Mouse (Mus musculus) MEL (cell line): ENCODE data around the gene Foxj1. TPM values are rescaled to one million over a fixed set of nuclear protein-coding genes. Genes with fewer than 3 reads are reported as not detected.
A peak's percentile ranks its signal among the peaks of the same experiment; 100 is the strongest.

Source experiments
- DNase-seq: peaks from one replicate; pipeline ENCODE4 v3.0.0; 2011; ENCODE audit warnings: low read depth, low spot score
- H3K27ac ChIP-seq: 2 replicates; pipeline ENCODE4 v1.5.1; 2012; ENCODE audit warnings: low read depth, mild to moderate bottlenecking, control low read depth, low read length, moderate library complexity; ENCODE audit not compliant: control insufficient read depth
- H3K27me3 ChIP-seq, 2 experiments: fragments of 150-350 bp in 1 of 2; sonication (generic) in 1 of 2; 2 replicates each; pipeline ENCODE4 v1.6.1; 2012; ENCODE audit warnings: low read length in 2 of 2, mild to moderate bottlenecking in 2 of 2, improper control_type of control experiment in 1 of 2, moderate library complexity in 1 of 2; ENCODE audit not compliant: insufficient read depth in 2 of 2, control insufficient read depth in 1 of 2
- H3K36me3 ChIP-seq, 2 experiments: 2 replicates each; pipeline ENCODE4 v1.6.1; 2012 to 2014; ENCODE audit warnings: low read length in 2 of 2, improper control_type of control experiment in 1 of 2, inconsistent platforms in 1 of 2, mild to moderate bottlenecking in 1 of 2; ENCODE audit not compliant: insufficient read depth in 2 of 2, control insufficient read depth in 1 of 2
- H3K4me1 ChIP-seq, 2 experiments: fragments of 150-350 bp in 1 of 2; sonication (generic) in 1 of 2; 2 replicates each; pipeline ENCODE4 v1.6.1; 2012; ENCODE audit warnings: low read length in 2 of 2, improper control_type of control experiment in 1 of 2, mild to moderate bottlenecking in 1 of 2; ENCODE audit not compliant: insufficient read depth in 2 of 2, control insufficient read depth in 1 of 2
- H3K4me3 ChIP-seq, 2 experiments: fragments of 150-350 bp in 1 of 2; sonication (generic) in 1 of 2; 2 replicates each; pipeline ENCODE4 v1.5.1; 2012; ENCODE audit warnings: low read depth in 2 of 2, low read length in 2 of 2, mild to moderate bottlenecking in 2 of 2, moderate library complexity in 2 of 2, control low read depth in 1 of 2, improper control_type of control experiment in 1 of 2; ENCODE audit not compliant: control insufficient read depth in 1 of 2, insufficient read depth in 1 of 2
- H3K79me2 ChIP-seq: 2 replicates; pipeline ENCODE4 v1.6.1; 2012; ENCODE audit warnings: mild to moderate bottlenecking, low read length, moderate library complexity; ENCODE audit not compliant: control insufficient read depth, poor library complexity, insufficient read depth
- H3K9ac ChIP-seq: 2 replicates; pipeline ENCODE4 v1.6.1; 2012; ENCODE audit warnings: low read depth, mild to moderate bottlenecking, control low read depth, low read length, moderate library complexity; ENCODE audit not compliant: control insufficient read depth, poor library complexity, severe bottlenecking
- H3K9me3 ChIP-seq: fragments of 150-350 bp; sonication (generic); replicated peaks from 2 replicates; pipeline ENCODE4 v1.6.1; 2012; ENCODE audit warnings: mild to moderate bottlenecking, low read length, improper control_type of control experiment, moderate library complexity; ENCODE audit not compliant: insufficient read depth
- BHLHE40 ChIP-seq: IDR thresholded peaks from 2 replicates; pipeline ENCODE4 v1.6.1; 2012; ENCODE audit warnings: low read depth, mild to moderate bottlenecking, inconsistent platforms, low read length, improper control_type of control experiment, borderline replicate concordance
- CHD2 ChIP-seq: IDR thresholded peaks from 2 replicates; pipeline ENCODE4 v1.6.1; 2011; ENCODE audit warnings: low read length, improper control_type of control experiment
- CTCF ChIP-seq, 3 experiments: IDR thresholded peaks in 2 of 3; conservative IDR thresholded peaks in 1 of 3; 2 replicates each; pipeline ENCODE4 v1.5.1; 2011 to 2012; ENCODE audit warnings: low read length in 3 of 3, low read depth in 2 of 3, mild to moderate bottlenecking in 2 of 3, improper control_type of control experiment in 1 of 3, inconsistent platforms in 1 of 3, mixed read lengths in 1 of 3, moderate library complexity in 1 of 3; ENCODE audit not compliant: control insufficient read depth in 1 of 3, insufficient read depth in 1 of 3, poor library complexity in 1 of 3, severe bottlenecking in 1 of 3
- E2F4 ChIP-seq: IDR thresholded peaks from 2 replicates; pipeline ENCODE4 v1.6.1; 2011; ENCODE audit warnings: low read depth, low read length, improper control_type of control experiment, borderline replicate concordance
- ELF1 ChIP-seq: IDR thresholded peaks from 2 replicates; pipeline ENCODE4 v1.6.1; 2014; ENCODE audit warnings: low read depth, mild to moderate bottlenecking, inconsistent platforms, low read length, improper control_type of control experiment, moderate library complexity
- EP300 ChIP-seq, 2 experiments: IDR thresholded peaks; 2 replicates each; pipeline ENCODE4 v1.6.1; 2011; ENCODE audit warnings: improper control_type of control experiment in 2 of 2, low read length in 2 of 2, low read depth in 1 of 2, mild to moderate bottlenecking in 1 of 2
- ETS1 ChIP-seq: IDR thresholded peaks from 2 replicates; pipeline ENCODE4 v1.6.1; 2012; ENCODE audit warnings: low read depth, mild to moderate bottlenecking, inconsistent platforms, low read length, improper control_type of control experiment, moderate library complexity
- GABPA ChIP-seq: IDR thresholded peaks from 2 replicates; pipeline ENCODE4 v1.6.1; 2012; ENCODE audit warnings: low read depth, mild to moderate bottlenecking, inconsistent platforms, low read length, improper control_type of control experiment, moderate library complexity
- HCFC1 ChIP-seq: IDR thresholded peaks from 2 replicates; pipeline ENCODE4 v1.6.1; 2012; ENCODE audit warnings: low read depth, mild to moderate bottlenecking, inconsistent platforms, low read length, improper control_type of control experiment, moderate library complexity
- JUND ChIP-seq: IDR thresholded peaks from 2 replicates; pipeline ENCODE4 v1.6.1; 2011; ENCODE audit warnings: low read depth, mild to moderate bottlenecking, improper control_type of control experiment, low read length
- MAFK ChIP-seq: IDR thresholded peaks from 2 replicates; pipeline ENCODE4 v1.6.1; 2011; ENCODE audit warnings: low read depth, mild to moderate bottlenecking, low read length, improper control_type of control experiment, borderline replicate concordance
- MAX ChIP-seq: IDR thresholded peaks from 2 replicates; pipeline ENCODE4 v1.6.1; 2011; ENCODE audit warnings: low read length, improper control_type of control experiment
- MAZ ChIP-seq: IDR thresholded peaks from 2 replicates; pipeline ENCODE4 v1.6.1; 2012; ENCODE audit warnings: low read depth, mild to moderate bottlenecking, inconsistent platforms, low read length, improper control_type of control experiment
- MEF2A ChIP-seq: IDR thresholded peaks from 2 replicates; pipeline ENCODE4 v1.6.1; 2014; ENCODE audit warnings: low read depth, mild to moderate bottlenecking, inconsistent platforms, low read length, improper control_type of control experiment; ENCODE audit not compliant: poor library complexity, insufficient replicate concordance, severe bottlenecking; ENCODE audit errors: extremely low read depth
- MXI1 ChIP-seq: IDR thresholded peaks from 2 replicates; pipeline ENCODE4 v1.6.1; 2011; ENCODE audit warnings: mild to moderate bottlenecking, low read depth, low read length, improper control_type of control experiment
- MYB ChIP-seq: IDR thresholded peaks from 2 replicates; pipeline ENCODE4 v1.6.1; 2011; ENCODE audit warnings: mild to moderate bottlenecking, low read depth, low read length, improper control_type of control experiment
- MYC ChIP-seq: IDR thresholded peaks from 2 replicates; pipeline ENCODE4 v1.6.1; 2011; ENCODE audit warnings: low read depth, mild to moderate bottlenecking, low read length, improper control_type of control experiment, moderate library complexity
- NELFE ChIP-seq: IDR thresholded peaks from 2 replicates; pipeline ENCODE4 v1.6.1; 2011; ENCODE audit warnings: low read depth, low read length, improper control_type of control experiment
- NRF1 ChIP-seq: IDR thresholded peaks from 2 replicates; pipeline ENCODE4 v1.6.1; 2014; ENCODE audit warnings: low read depth, mild to moderate bottlenecking, inconsistent platforms, low read length, improper control_type of control experiment, moderate library complexity; ENCODE audit not compliant: poor library complexity, insufficient read depth, severe bottlenecking
- POLR2AphosphoS2 ChIP-seq: IDR thresholded peaks from 2 replicates; pipeline ENCODE4 v1.6.1; 2011; ENCODE audit warnings: low read length, improper control_type of control experiment
- RAD21 ChIP-seq: IDR thresholded peaks from 2 replicates; pipeline ENCODE4 v1.6.1; 2011; ENCODE audit warnings: mild to moderate bottlenecking, low read depth, low read length, improper control_type of control experiment
- RCOR1 ChIP-seq: IDR thresholded peaks from 2 replicates; pipeline ENCODE4 v1.6.1; 2012; ENCODE audit warnings: low read depth, mild to moderate bottlenecking, inconsistent platforms, low read length, improper control_type of control experiment
- SIN3A ChIP-seq: IDR thresholded peaks from 2 replicates; pipeline ENCODE4 v1.6.1; 2012; ENCODE audit warnings: low read length, improper control_type of control experiment, inconsistent platforms
- SMC3 ChIP-seq: IDR thresholded peaks from 2 replicates; pipeline ENCODE4 v1.6.1; 2011; ENCODE audit warnings: low read depth, low read length, improper control_type of control experiment
- TAL1 ChIP-seq: IDR thresholded peaks from 2 replicates; pipeline ENCODE4 v1.6.1; 2012; ENCODE audit warnings: mild to moderate bottlenecking, inconsistent platforms, low read length, moderate library complexity, mixed read lengths
- TBP ChIP-seq: IDR thresholded peaks from 2 replicates; pipeline ENCODE4 v1.8.0; 2011; ENCODE audit warnings: low read depth, low read length, improper control_type of control experiment
- TCF12 ChIP-seq: IDR thresholded peaks from 2 replicates; pipeline ENCODE4 v1.6.1; 2014; ENCODE audit warnings: low read depth, mild to moderate bottlenecking, inconsistent platforms, low read length, improper control_type of control experiment, moderate library complexity
- UBTF ChIP-seq: IDR thresholded peaks from 2 replicates; pipeline ENCODE4 v1.6.1; 2012; ENCODE audit warnings: low read depth, mild to moderate bottlenecking, inconsistent platforms, low read length, improper control_type of control experiment, moderate library complexity, borderline replicate concordance; ENCODE audit not compliant: insufficient read depth
- ZC3H11A ChIP-seq: IDR thresholded peaks from 2 replicates; pipeline ENCODE4 v1.6.1; 2012; ENCODE audit warnings: low read depth, mild to moderate bottlenecking, inconsistent platforms, low read length, improper control_type of control experiment
- ZMIZ1 ChIP-seq: IDR thresholded peaks from 2 replicates; pipeline ENCODE4 v1.6.1; 2012; ENCODE audit warnings: low read depth, mild to moderate bottlenecking, inconsistent platforms, low read length, improper control_type of control experiment, moderate library complexity
- ZNF384 ChIP-seq: IDR thresholded peaks from 2 replicates; pipeline ENCODE4 v1.6.1; 2012; ENCODE audit warnings: low read depth, mild to moderate bottlenecking, inconsistent platforms, low read length, improper control_type of control experiment
- polyA plus RNA-seq, 2 experiments: library from polyadenylated mRNA; stranded (reverse) in 1 of 2; unstranded in 1 of 2; fragments of >175 nt in 1 of 2; fragments of >200 nt in 1 of 2; gene quantifications; 2 replicates each; pipeline versions ENCODE4 v1.2.1 to v1.2.4; 2012; ENCODE audit warnings: low replicate concordance in 2 of 2, low read depth in 1 of 2; ENCODE audit not compliant: insufficient read length in 2 of 2, insufficient read depth in 1 of 2, missing spikeins in 1 of 2
- total RNA-seq: library from RNA; depleted of rRNA; stranded (reverse); fragments of 300-350 nt; gene quantifications from 2 replicates; pipeline ENCODE4 v1.2.3, GENCODE M21; 2012

Foxj1 gene
- total and polyA plus RNA-seq, 3 experiments, result 0.07 to 0.08 TPM; not detected in 1

- TF ChIP-seq MYB (peak; percentile 59; the same call in 1 of the 2 replicates), ZMIZ1 (no peak), TAL1 (peak; percentile 23; the same call in 1 of the 2 replicates), TCF12 (peak; percentile 30; the same call in 1 of the 2 replicates), MAZ (peak; percentile 34; the same call in 1 of the 2 replicates), MEF2A (no peak), TBP (no peak), ZNF384 (no peak)
These were observed 25.6 kb downstream of the Foxj1 start (continued) for GRCm38 (mm10) chr11:116309601-116310000.

GRCm38 (mm10) chr11:116307762-116308531, 27.3 kb downstream of the Foxj1 start:
- H3K27ac ChIP-seq, result peak overlapping the region; percentile 94
- DNase-seq, result peak; percentile 100
- TF ChIP-seq HCFC1 (peak; percentile 69), ZC3H11A (no peak), MEF2A (no peak), ETS1 (peak; percentile 44; the same call in 1 of the 2 replicates), EP300 (IDR thresholded peaks at IDR 0.05; ENCODE audit: low read depth in 1 of 2, low read length in 2 of 2) (peak; percentile 53 to 76), GABPA (no peak), RCOR1 (no peak; the same call in none of the 2 replicates), RAD21 (no peak), SMC3 (no peak), BHLHE40 (peak; percentile 50; the same call in 1 of the 2 replicates), E2F4 (no peak), CHD2 (peak; percentile 81), MYC (peak; percentile 81; the same call in 1 of the 2 replicates), ELF1 (peak; percentile 16), MAX (peak; percentile 78; the same call in 1 of the 2 replicates), NELFE (peak; percentile 96), NRF1 (0 out of 2 replicates have a peak, but pooled peaks have one; percentile 41), MAZ (peak; percentile 61; the same call in 1 of the 2 replicates), TAL1 (peak; percentile 81), MYB (no peak; the same call in 1 of the 2 replicates), SIN3A (peak; percentile 62), ZMIZ1 (peak; percentile 99), POLR2AphosphoS2 (peak; percentile 98), MAFK (no peak), CTCF (IDR thresholded peaks at IDR 0.05 in 2 of 3, conservative IDR thresholded peaks at IDR 0.05 in 1 of 3; ENCODE audit: control insufficient read depth in 1 of 3, insufficient read depth in 1 of 3, low read depth in 2 of 3, low read length in 3 of 3, poor library complexity in 1 of 3, severe bottlenecking in 1 of 3) (peak in 1 of 3 experiments; percentile 18; a peak in 1 of 6 replicates), JUND (no peak), MXI1 (peak; percentile 65), UBTF (peak; percentile 67; the same call in 1 of the 2 replicates)

More at GRCm38 (mm10) chr11:116307762-116308531, 27.3 kb downstream of the Foxj1 start:
- Histone ChIP-seq H3K27me3 (no peaks in the 10 kb centered on the region), H3K9me3 (no peaks in the 10 kb centered on the region), H3K79me2 (peaks cover 3% of the 10 kb centered on the region; the same call in 1 of the 2 replicates), H3K36me3 (peaks cover 0 to 11% of the 10 kb centered on the region in 2 experiments; a peak in 3 of 4 replicates), H3K9ac (peak overlapping the region; percentile 75), H3K4me1 (peaks cover 9 to 16% of the 10 kb centered on the region in 2 experiments), H3K4me3 (peak overlapping the region; percentile 62 to 64)
